Mouse (Mus musculus) intestine, embryonic 16.5 days (tissue): ENCODE results near the gene Ltb. TPM values are rescaled to one million over a fixed set of nuclear protein-coding genes. Genes with fewer than 3 reads are reported as not detected.

Source experiments
- ATAC-seq: fragments of 200-750 bp; cut with Nextera tagmentation; 2 replicates; pipeline ENCODE4 v1.8.0; 2017; ENCODE audit warnings: moderate TSS enrichment, moderate library complexity
- H3K27ac ChIP-seq: fragments of 300-500 bp; sonication (generic); 2 replicates; pipeline ENCODE4 v1.5.1; 2014; ENCODE audit warnings: mild to moderate bottlenecking, low read length
- H3K27me3 ChIP-seq: fragments of 300-500 bp; sonication (generic); replicated peaks from 2 replicates; pipeline ENCODE4 v1.6.1; 2014; ENCODE audit warnings: low read length, control low read depth, mixed read lengths; ENCODE audit not compliant: control insufficient read depth, insufficient read depth
- H3K36me3 ChIP-seq: fragments of 300-500 bp; sonication (generic); 2 replicates; pipeline ENCODE4 v1.6.1; 2014; ENCODE audit warnings: low read length, control low read depth; ENCODE audit not compliant: control insufficient read depth, insufficient read depth
- H3K4me1 ChIP-seq: fragments of 300-500 bp; sonication (generic); 2 replicates; pipeline ENCODE4 v1.6.1; 2014; ENCODE audit warnings: low read length, control low read depth, mixed read lengths; ENCODE audit not compliant: control insufficient read depth, insufficient read depth
- H3K4me2 ChIP-seq: fragments of 300-500 bp; sonication (generic); 2 replicates; pipeline ENCODE4 v1.6.1; 2014; ENCODE audit warnings: low read depth, low read length, control low read depth
- H3K4me3 ChIP-seq: fragments of 300-500 bp; sonication (generic); 2 replicates; pipeline ENCODE4 v1.5.1; 2014; ENCODE audit warnings: mild to moderate bottlenecking, low read length
- H3K9ac ChIP-seq: fragments of 300-500 bp; sonication (generic); 2 replicates; pipeline ENCODE4 v1.6.1; 2014; ENCODE audit warnings: low read depth, low read length
- H3K9me3 ChIP-seq: fragments of 300-500 bp; sonication (generic); 2 replicates; pipeline ENCODE4 v1.6.1; 2016; ENCODE audit warnings: low read length, control low read depth; ENCODE audit not compliant: control insufficient read depth
- WGBS: fragments of 180-500 bp; shearing (Covaris S2); extraction: QIAGEN DNeasy Blood & Tissue Kit; methylation state at CpG from one replicate; pipeline ENCODE4 v1.1.7; 2014; 5-methylcytosine and 5-hydroxymethylcytosine counted together
- polyA plus RNA-seq: library from polyadenylated mRNA; unstranded; fragments of >200 nt; fragmentation: Nextera tagmentation; extraction: Ambion mirVana; gene quantifications from 2 replicates; pipeline ENCODE4 v1.2.1, GENCODE M21; 2015

The Ltb gene
- polyA plus RNA-seq, 1 experiment from 2014 or later = 4.4 TPM

GRCm38 (mm10) chr17:35187959-35188610 lies 6.2 kb upstream of the Ltb start, which contains the start of gene Lst1:
Lst1 (minus strand) TSS chr17:35188439.
- Histone ChIP-seq H3K4me3 (no peak within 1 kb of the TSS), H3K4me1 (no peaks in the 10 kb centered on the region; the same call in 1 of the 2 replicates), H3K4me2 (no peak within 1 kb of the TSS), H3K36me3 (no peaks in the 10 kb centered on the region), H3K9ac (no peak within 1 kb of the TSS), H3K27me3 (no peaks in the 10 kb centered on the region), H3K27ac (no peak within 1 kb of the TSS), H3K9me3 (no peaks in the 10 kb centered on the region)
- no peak for ATAC-seq
- WGBS = 66% methylated on average over 7 of the region's 7 CpGs

DNA sequence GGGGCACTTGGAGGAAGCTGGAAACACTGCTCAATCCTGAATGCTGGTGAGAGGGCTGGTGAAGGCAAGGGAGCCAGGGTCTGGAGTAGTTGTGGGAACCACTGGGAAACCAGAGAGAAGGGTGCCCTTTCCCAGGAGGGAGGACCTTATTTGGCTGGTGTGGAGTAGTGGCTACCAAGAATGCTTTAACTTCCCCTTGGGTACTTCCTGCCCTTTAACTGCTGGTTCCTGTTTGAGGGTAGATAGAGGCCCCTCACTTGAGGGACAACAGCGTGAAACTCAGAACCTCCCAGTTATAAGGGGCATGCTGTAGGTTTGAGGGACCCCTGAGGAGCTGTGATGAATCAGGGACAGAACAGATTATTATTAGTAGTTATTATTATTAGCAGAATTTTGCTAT lies 5.1 kb upstream of the Ltb start:
- WGBS = 72% methylated on average over 1 of the region's 1 CpGs
- Histone ChIP-seq H3K4me1 (peaks cover 2% of the 10 kb centered on the region), H3K4me2 (no peak overlapping the region), H3K36me3 (no peaks in the 10 kb centered on the region), H3K27me3 (no peaks in the 10 kb centered on the region; the same call in 1 of the 2 replicates), H3K9me3 (no peaks in the 10 kb centered on the region), H3K4me3 (no peak overlapping the region), H3K9ac (no peak overlapping the region), H3K27ac (no peak overlapping the region)
- ATAC-seq = no peak

- H3K4me3 ChIP-seq = no peak overlapping the region
- H3K9me3 ChIP-seq = no peaks in the 10 kb centered on the region
- H3K4me1 ChIP-seq = peaks cover 5% of the 10 kb centered on the region
- no peak for ATAC-seq
- H3K27ac ChIP-seq = no peak overlapping the region
- 60% methylated on average over 4 of the region's 4 CpGs for WGBS
- no peaks in the 10 kb centered on the region for H3K36me3 ChIP-seq
- H3K4me2 ChIP-seq = no peak overlapping the region
- no peak overlapping the region for H3K9ac ChIP-seq
- no peaks in the 10 kb centered on the region; the same call in 1 of the 2 replicates for H3K27me3 ChIP-seq
These were observed 4.1 kb upstream of the Ltb start for GRCm38 (mm10) chr17:35190096-35190495.

- H3K9ac ChIP-seq = no peak overlapping the region
- H3K4me1 ChIP-seq = peaks cover 13% of the 10 kb centered on the region
- H3K4me3 ChIP-seq = no peak overlapping the region
- no peak overlapping the region for H3K4me2 ChIP-seq
- H3K27ac ChIP-seq = no peak overlapping the region
- WGBS = 46% methylated on average over 2 of the region's 2 CpGs
- no peaks in the 10 kb centered on the region for H3K9me3 ChIP-seq
- peaks cover 5% of the 10 kb centered on the region for H3K27me3 ChIP-seq
- no peak for ATAC-seq
- H3K36me3 ChIP-seq = no peaks in the 10 kb centered on the region
These were observed 2.5 kb upstream of the Ltb start for GRCm38 (mm10) chr17:35191723-35192122.

GRCm38 (mm10) chr17:35192924-35193323 lies 1.3 kb upstream of the Ltb start:
- no peak for ATAC-seq
- Histone ChIP-seq H3K27me3 (peaks cover 5% of the 10 kb centered on the region), H3K9me3 (no peaks in the 10 kb centered on the region), H3K27ac (no peak overlapping the region), H3K4me2 (no peak overlapping the region), H3K36me3 (no peaks in the 10 kb centered on the region), H3K9ac (no peak overlapping the region), H3K4me1 (peaks cover 13% of the 10 kb centered on the region), H3K4me3 (no peak overlapping the region)
- WGBS = 82% methylated on average over 5 of the region's 5 CpGs

GRCm38 (mm10) chr17:35194844-35195630 lies 798 bp downstream of the Ltb start:
- Histone ChIP-seq H3K27me3 (peaks cover 9% of the 10 kb centered on the region), H3K4me2 (peak overlapping the region; percentile 95), H3K9ac (peak overlapping the region; percentile 67), H3K9me3 (no peaks in the 10 kb centered on the region), H3K4me1 (peaks cover 13% of the 10 kb centered on the region), H3K36me3 (no peaks in the 10 kb centered on the region), H3K4me3 (peak overlapping the region; percentile 52), H3K27ac (peak overlapping the region; percentile 16; the same call in 1 of the 2 replicates)
- 0 out of 2 replicates have a peak, but pooled peaks have one; percentile 24 for ATAC-seq
- 34% methylated on average over 19 of the region's 19 CpGs for WGBS

GRCm38 (mm10) chr17:35195631-35196320 lies 1.5 kb downstream of the Ltb start:
- Histone ChIP-seq H3K9me3 (no peaks in the 10 kb centered on the region), H3K4me1 (peaks cover 13% of the 10 kb centered on the region), H3K27ac (no peak overlapping the region), H3K36me3 (no peaks in the 10 kb centered on the region), H3K4me3 (peak overlapping the region; percentile 52), H3K27me3 (peaks cover 14% of the 10 kb centered on the region), H3K4me2 (peak overlapping the region; percentile 95), H3K9ac (peak overlapping the region; percentile 67)
- ATAC-seq = peak; percentile 84
- 2% methylated on average over 66 of the region's 66 CpGs for WGBS

GRCm38 (mm10) chr17:35196321-35196641 lies 2.0 kb downstream of the Ltb start:
- Histone ChIP-seq H3K27ac (no peak overlapping the region), H3K27me3 (peaks cover 16% of the 10 kb centered on the region), H3K4me3 (peak overlapping the region; percentile 52), H3K9me3 (no peaks in the 10 kb centered on the region), H3K9ac (peak overlapping the region; percentile 67), H3K4me2 (peak overlapping the region; percentile 95), H3K4me1 (peaks cover 13% of the 10 kb centered on the region), H3K36me3 (no peaks in the 10 kb centered on the region)
- ATAC-seq = 0 out of 2 replicates have a peak, but pooled peaks have one; percentile 26
- WGBS = 33% methylated on average over 9 of the region's 9 CpGs

GRCm38 (mm10) chr17:35197126-35197525 lies 2.9 kb downstream of the Ltb start:
- 58% methylated on average over 6 of the region's 6 CpGs for whole genome bisulfite sequencing
- Histone ChIP-seq H3K4me2 (no peak overlapping the region), H3K9ac (no peak overlapping the region), H3K9me3 (no peaks in the 10 kb centered on the region), H3K4me1 (peaks cover 13% of the 10 kb centered on the region), H3K27me3 (peaks cover 20% of the 10 kb centered on the region), H3K36me3 (no peaks in the 10 kb centered on the region), H3K27ac (no peak overlapping the region), H3K4me3 (no peak overlapping the region)
- ATAC-seq = no peak
